Mouse (Mus musculus): Measurements from ENCODE around the gene Camkk1.

The Camkk1 gene

GRCm38 (mm10) chr11:73018471-73019146 is at the start of gene Camkk1:
Camkk1 (plus strand) TSS chr11:73019008.
- DNase-seq, result peak; percentile 90

- DNase-seq, result no peak
Observed at GRCm38 (mm10) chr11:72974995-72975503, 43.8 kb upstream of the Camkk1 start.

- no peak for DNase-seq
Observed at GRCm38 (mm10) chr11:72982516-72982915, 36.3 kb upstream of the Camkk1 start.

- DNase-seq, result peak; percentile 27
Observed at GRCm38 (mm10) chr11:72983283-72983682, 35.5 kb upstream of the Camkk1 start.

GRCm38 (mm10) chr11:72986745-72987144 is 32.1 kb upstream of the Camkk1 start:
- DNase-seq, result no peak

GRCm38 (mm10) chr11:72987234-72987633 is 31.6 kb upstream of the Camkk1 start:
- no peak for DNase-seq

GRCm38 (mm10) chr11:72987807-72988206 is 31.0 kb upstream of the Camkk1 start:
- DNase-seq, result no peak

- no peak for DNase-seq
Observed at GRCm38 (mm10) chr11:72989044-72989443, 29.8 kb upstream of the Camkk1 start.

GRCm38 (mm10) chr11:72990688-72991087 is 28.1 kb upstream of the Camkk1 start:
- DNase-seq, result no peak

- DNase-seq, result no peak
Observed at GRCm38 (mm10) chr11:72991961-72992360, 26.8 kb upstream of the Camkk1 start.

- DNase-seq, result no peak
Observed at GRCm38 (mm10) chr11:72996346-72996745, 22.5 kb upstream of the Camkk1 start.

GRCm38 (mm10) chr11:72996781-72997180 is 22.0 kb upstream of the Camkk1 start:
- DNase-seq, result no peak

- DNase-seq, result no peak
Observed at GRCm38 (mm10) chr11:72997529-72998326, 21.1 kb upstream of the Camkk1 start.

- peak; percentile 25 for DNase-seq
Observed at GRCm38 (mm10) chr11:72998771-72999170, 20.0 kb upstream of the Camkk1 start, which contains the start of gene P2rx1. P2rx1 (plus strand) TSS chr11:72999103.

GRCm38 (mm10) chr11:73001029-73001428 is 17.8 kb upstream of the Camkk1 start:
- peak; percentile 78 for DNase-seq

- peak; percentile 76 for DNase-seq
Observed at GRCm38 (mm10) chr11:73006377-73006776, 12.4 kb upstream of the Camkk1 start.

- no peak for DNase-seq
Observed at GRCm38 (mm10) chr11:73007113-73007512, 11.7 kb upstream of the Camkk1 start.

GRCm38 (mm10) chr11:73007698-73008481 is 10.9 kb upstream of the Camkk1 start:
- peak; percentile 70 for DNase-seq

GRCm38 (mm10) chr11:73008826-73009225 is 10.0 kb upstream of the Camkk1 start:
- DNase-seq, result no peak

- DNase-seq, result no peak
Observed at GRCm38 (mm10) chr11:73009531-73010274, 9.1 kb upstream of the Camkk1 start.

- peak; percentile 73 for DNase-seq
Observed at GRCm38 (mm10) chr11:73013981-73014380, 4.8 kb upstream of the Camkk1 start.

GRCm38 (mm10) chr11:73014831-73015344 is 3.9 kb upstream of the Camkk1 start:
- DNase-seq, result peak; percentile 72

All from kidney, adult 18-20 months (tissue).